Mouse (Mus musculus) spleen, adult 2 months (tissue): ENCODE data around the gene Acsm5. TPM values are rescaled to one million over a fixed set of nuclear protein-coding genes. Genes with fewer than 3 reads are reported as not detected.

Source experiments
- DNase-seq, 2 experiments: peaks; one replicate each; pipeline versions ENCODE4 v3.0.0 to v3.0.0-alpha.2; 2012 to 2021; ENCODE audit warnings: low spot score in 2 of 2, low read depth in 1 of 2
- H3K27ac ChIP-seq: fragments of 200-500 bp; 2 replicates; pipeline ENCODE4 v1.5.1; 2012; ENCODE audit warnings: low read length, inconsistent platforms; ENCODE audit not compliant: insufficient read depth
- H3K27me3 ChIP-seq: fragments of 200-500 bp; 2 replicates; pipeline ENCODE4 v1.6.1; 2012; ENCODE audit warnings: mild to moderate bottlenecking, moderate library complexity, low read length, inconsistent platforms; ENCODE audit not compliant: control insufficient read depth, insufficient read depth
- H3K36me3 ChIP-seq: fragments of 200-500 bp; 2 replicates; pipeline ENCODE4 v1.6.1; 2012; ENCODE audit warnings: mild to moderate bottlenecking, low read length, inconsistent platforms; ENCODE audit not compliant: control insufficient read depth, insufficient read depth
- H3K4me1 ChIP-seq: fragments of 200-500 bp; 2 replicates; pipeline ENCODE4 v1.6.1; 2011; ENCODE audit warnings: inconsistent platforms; ENCODE audit not compliant: control insufficient read depth, insufficient read depth, insufficient read length
- H3K4me3 ChIP-seq: fragments of 200-500 bp; 2 replicates; pipeline ENCODE4 v1.5.1; 2011; ENCODE audit warnings: mild to moderate bottlenecking, inconsistent platforms; ENCODE audit not compliant: insufficient read depth, insufficient read length; ENCODE audit errors: extremely low read depth
- POLR2A ChIP-seq: fragments of 200-500 bp; IDR thresholded peaks from 2 replicates; pipeline ENCODE4 v1.6.1; 2011; ENCODE audit warnings: low read depth, low read length, inconsistent platforms
- WGBS: fragments of 180-500 bp; shearing (Covaris S2); methylation state at CpG from one replicate; pipeline ENCODE4 v1.1.7; 2018; 5-methylcytosine and 5-hydroxymethylcytosine counted together
- polyA plus RNA-seq: library from polyadenylated mRNA; depleted of rRNA; stranded (reverse); fragments of >200 nt; gene quantifications from 2 replicates; pipeline ENCODE4 v1.2.3, GENCODE M21; 2012; rRNA removed

Acsm5 gene
- polyA plus RNA-seq, 1 experiment, result not detected

DNA sequence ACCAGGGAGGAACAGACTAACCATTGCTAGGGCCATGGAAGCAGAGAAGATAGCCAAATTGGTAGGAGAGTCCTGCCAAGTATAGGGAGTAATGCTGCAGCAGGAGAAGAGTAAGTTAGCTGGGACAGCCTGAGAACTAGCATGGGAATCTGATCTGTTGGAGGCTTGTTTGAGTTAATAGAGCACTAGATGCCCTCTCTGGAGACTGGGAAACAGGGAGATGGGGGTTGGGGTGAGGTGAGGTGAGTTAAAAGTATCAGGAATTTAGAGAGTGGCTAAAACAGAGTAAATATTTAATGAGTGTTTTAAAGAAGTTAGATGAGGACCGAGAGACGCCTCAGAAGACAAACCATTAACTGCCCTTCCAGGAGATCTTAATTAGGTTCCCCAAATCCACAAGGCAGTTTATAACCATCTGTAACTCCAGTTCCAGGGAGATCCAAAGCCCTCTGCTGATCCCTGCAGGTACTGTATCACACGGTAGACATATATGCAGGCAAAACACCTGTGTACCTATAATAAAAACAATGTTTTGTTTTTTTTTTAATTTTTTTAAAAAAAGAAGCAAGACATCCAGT, 75.4 kb downstream of the Acsm5 start:
- no peaks in the 10 kb centered on the region for H3K4me1 ChIP-seq
- H3K4me3 ChIP-seq, result no peak overlapping the region
- H3K27me3 ChIP-seq, result no peaks in the 10 kb centered on the region
- DNase-seq, result no peak
- H3K27ac ChIP-seq, result no peak overlapping the region
- no peaks in the 10 kb centered on the region for H3K36me3 ChIP-seq
- WGBS, result 82% methylated on average over 3 of the region's 3 CpGs
- TF ChIP-seq POLR2A, result no peak

Other genes starting within 250 kb of the Acsm5 start
- gene Gp2, start 60.2 kb upstream of the Acsm5 start, polyA plus RNA-seq, result 77.5 and 107 TPM in 2 replicates
- 0.02 and 0.75 TPM in 2 replicates for gene Umod, start 40.2 kb upstream of the Acsm5 start, polyA plus RNA-seq
- gene Pdilt, start 4.0 kb downstream of the Acsm5 start, polyA plus RNA-seq, result not detected in 2 replicates
- gene Acsm2, start 34.9 kb downstream of the Acsm5 start, polyA plus RNA-seq, result 0.53 TPM in 1 of 2 replicates, not detected in the other
- not detected in 2 replicates for gene Acsm1, start 87.6 kb downstream of the Acsm5 start, polyA plus RNA-seq
- not detected in 2 replicates for gene Acsm4, start 170.6 kb downstream of the Acsm5 start, polyA plus RNA-seq
- gene Thumpd1, start 201.3 kb downstream of the Acsm5 start, polyA plus RNA-seq, result 8.1 and 13.9 TPM in 2 replicates
- not detected in 2 replicates for gene Acsm3, start 241.5 kb downstream of the Acsm5 start, polyA plus RNA-seq